Mouse (Mus musculus): ENCODE measurements around the gene Mgmt. TPM values are rescaled to one million over a fixed set of nuclear protein-coding genes. Genes with fewer than 3 reads are reported as not detected.

Gene Mgmt
- polyA plus RNA-seq, 1 experiment from 2014 or later: 1.3 TPM

DNA sequence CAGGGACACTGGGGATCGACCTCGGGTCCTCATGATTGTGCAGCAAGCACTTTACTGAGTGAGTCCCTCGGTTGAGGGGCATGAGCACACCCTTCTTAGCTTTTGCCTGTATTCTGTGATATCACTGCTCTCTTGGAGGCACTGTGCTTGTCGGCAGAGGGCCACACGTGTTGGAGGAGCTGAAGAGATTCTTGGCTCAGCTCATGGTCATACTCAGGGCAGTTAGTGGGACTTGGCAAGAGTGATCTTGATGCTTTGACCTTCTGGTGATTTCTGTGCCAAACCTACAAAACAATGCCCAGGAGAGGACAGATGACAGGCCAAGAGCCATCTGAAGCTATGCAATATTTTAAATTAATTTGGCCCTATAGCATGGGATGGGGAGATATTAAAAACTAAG, 174.4 kb downstream of the Mgmt start:
- WGBS: 86% methylated on average over 5 of the region's 5 CpGs
- H3K4me2 ChIP-seq (replicated peaks): no peak overlapping the region
- no peak overlapping the region for H3K4me3 ChIP-seq
- no peak for ATAC-seq (replicated peaks)
- H3K4me1 ChIP-seq: no peaks in the 10 kb centered on the region
- H3K27me3 ChIP-seq: no peaks in the 10 kb centered on the region
- no peak overlapping the region for H3K9ac ChIP-seq (replicated peaks)
- H3K27ac ChIP-seq (replicated peaks): no peak overlapping the region
- H3K9me3 ChIP-seq: no peaks in the 10 kb centered on the region
- no peaks in the 10 kb centered on the region for H3K36me3 ChIP-seq

DNA sequence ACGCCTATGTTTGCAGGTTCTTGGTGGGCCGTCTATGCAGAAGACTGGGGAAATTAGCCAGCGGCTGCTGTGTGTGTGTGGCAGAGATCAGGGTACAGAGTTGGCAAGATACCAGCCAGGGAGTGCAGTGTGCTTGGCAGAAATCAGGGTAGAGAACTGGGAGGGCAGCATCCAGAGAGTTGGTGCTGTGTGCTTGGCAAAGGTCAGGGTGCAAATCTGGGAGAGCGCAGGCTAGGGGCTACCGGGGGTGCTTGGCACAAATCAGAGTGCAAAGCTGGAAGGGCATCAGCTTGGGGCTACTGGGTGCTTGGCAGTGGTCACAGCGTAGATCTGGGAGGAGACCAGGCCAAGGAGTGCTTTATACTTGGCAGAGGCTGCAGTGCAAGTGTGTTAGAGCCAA, 175.4 kb downstream of the Mgmt start:
- Histone ChIP-seq H3K36me3 (no peaks in the 10 kb centered on the region), H3K4me2 (replicated peaks) (no peak overlapping the region), H3K9me3 (no peaks in the 10 kb centered on the region), H3K27me3 (no peaks in the 10 kb centered on the region), H3K9ac (replicated peaks) (no peak overlapping the region), H3K4me1 (no peaks in the 10 kb centered on the region), H3K27ac (replicated peaks) (no peak overlapping the region), H3K4me3 (no peak overlapping the region)
- ATAC-seq (replicated peaks): no peak
- 86% methylated on average over 6 of the region's 6 CpGs for WGBS

DNA sequence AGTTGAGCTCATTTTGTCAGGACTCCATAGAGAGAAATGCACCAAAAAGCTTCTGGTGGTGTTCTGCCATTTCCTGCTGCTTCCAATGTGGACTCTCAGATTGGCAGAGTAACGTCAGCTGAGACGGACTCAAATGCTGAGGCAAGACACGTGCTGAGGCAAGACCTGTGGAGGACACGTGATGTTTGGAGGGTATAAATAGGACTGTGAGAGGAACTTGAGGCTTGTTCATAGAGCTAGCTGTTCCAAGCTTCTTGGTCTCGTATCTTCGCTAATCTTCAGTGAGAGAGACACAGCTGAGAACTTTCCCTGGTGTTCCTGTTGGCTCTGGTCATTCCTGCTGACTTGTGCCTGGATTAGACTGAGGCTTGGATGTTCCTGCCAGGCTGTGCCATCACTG, 176.9 kb downstream of the Mgmt start:
- Histone ChIP-seq H3K4me3 (no peak overlapping the region), H3K9me3 (no peaks in the 10 kb centered on the region), H3K9ac (replicated peaks) (no peak overlapping the region), H3K36me3 (no peaks in the 10 kb centered on the region), H3K4me2 (replicated peaks) (no peak overlapping the region), H3K27ac (replicated peaks) (no peak overlapping the region), H3K27me3 (no peaks in the 10 kb centered on the region), H3K4me1 (no peaks in the 10 kb centered on the region)
- no peak for ATAC-seq (replicated peaks)
- WGBS: 90% methylated on average over 6 of the region's 6 CpGs

DNA sequence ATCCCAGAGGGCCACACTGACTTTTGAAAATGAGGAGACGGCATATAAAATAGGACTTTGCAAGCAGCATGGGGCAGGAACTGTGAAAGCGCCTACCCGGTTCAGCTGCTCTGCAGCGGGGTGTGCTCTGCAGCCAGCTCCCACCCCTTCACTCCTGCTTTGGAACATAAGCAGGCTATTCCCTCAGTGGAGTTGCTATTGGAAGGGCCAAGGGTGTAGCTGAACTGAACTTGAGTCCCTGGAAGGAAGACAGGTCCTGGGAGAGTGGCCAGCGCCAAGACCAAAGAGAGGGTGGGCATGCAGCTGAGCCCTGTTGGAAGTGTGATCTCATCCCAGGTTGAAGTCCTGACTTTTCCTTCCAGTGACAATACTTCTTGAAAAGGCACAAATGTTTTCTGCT, 179.5 kb downstream of the Mgmt start:
- H3K4me3 ChIP-seq: no peak overlapping the region
- no peak for ATAC-seq (replicated peaks)
- H3K27me3 ChIP-seq: no peaks in the 10 kb centered on the region
- no peak overlapping the region for H3K27ac ChIP-seq (replicated peaks)
- no peak overlapping the region for H3K9ac ChIP-seq (replicated peaks)
- 81% methylated on average over 5 of the region's 5 CpGs for WGBS
- H3K36me3 ChIP-seq: no peaks in the 10 kb centered on the region
- H3K4me1 ChIP-seq: no peaks in the 10 kb centered on the region
- H3K9me3 ChIP-seq: no peaks in the 10 kb centered on the region
- H3K4me2 ChIP-seq (replicated peaks): no peak overlapping the region

DNA sequence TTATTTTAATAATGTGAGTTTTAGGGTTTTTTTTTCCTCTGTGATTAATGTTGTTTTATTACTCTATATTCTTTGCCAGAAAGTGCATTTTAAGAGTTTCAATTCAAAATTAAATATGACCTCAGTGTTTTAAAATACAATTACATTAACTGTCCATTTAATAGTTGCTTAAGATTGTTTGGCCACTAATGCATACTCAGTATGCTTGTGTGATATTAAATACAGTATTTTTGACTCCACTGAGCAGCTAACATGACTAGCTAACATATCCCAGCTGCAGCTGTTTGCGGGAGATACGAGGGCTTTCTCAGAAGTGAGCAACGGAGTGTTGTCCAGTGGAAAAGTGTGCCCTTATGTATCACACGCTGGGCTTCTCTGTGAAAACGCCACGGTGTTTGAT, 179.9 kb downstream of the Mgmt start:
- WGBS: 88% methylated on average over 6 of the region's 6 CpGs
- H3K9ac ChIP-seq (replicated peaks): no peak overlapping the region
- ATAC-seq (replicated peaks): no peak
- H3K4me3 ChIP-seq: no peak overlapping the region
- no peak overlapping the region for H3K4me2 ChIP-seq (replicated peaks)
- H3K36me3 ChIP-seq: no peaks in the 10 kb centered on the region
- H3K9me3 ChIP-seq: no peaks in the 10 kb centered on the region
- no peak overlapping the region for H3K27ac ChIP-seq (replicated peaks)
- H3K27me3 ChIP-seq: no peaks in the 10 kb centered on the region
- no peaks in the 10 kb centered on the region for H3K4me1 ChIP-seq

DNA sequence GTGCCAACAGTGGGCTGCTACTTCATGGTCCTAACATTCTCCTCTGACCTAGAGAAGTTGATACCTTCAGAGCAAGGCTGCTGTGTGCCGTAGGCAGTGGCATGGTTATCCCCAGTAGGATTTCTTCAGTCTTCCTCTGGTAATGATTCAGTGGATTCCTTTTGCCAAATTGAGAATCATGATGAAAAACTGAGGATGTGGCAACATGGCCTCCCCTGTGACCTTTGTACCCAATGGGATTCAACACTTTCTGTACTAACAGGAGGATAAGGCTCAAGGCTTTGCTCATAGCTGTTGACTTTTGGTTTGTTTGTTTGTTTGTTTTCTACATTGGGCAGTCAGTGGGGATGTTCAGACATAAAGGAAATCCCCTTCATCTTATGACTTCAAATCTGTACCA, 180.9 kb downstream of the Mgmt start:
- Histone ChIP-seq H3K36me3 (no peaks in the 10 kb centered on the region), H3K27ac (replicated peaks) (no peak overlapping the region), H3K4me1 (no peaks in the 10 kb centered on the region), H3K9me3 (no peaks in the 10 kb centered on the region), H3K27me3 (no peaks in the 10 kb centered on the region), H3K4me2 (replicated peaks) (no peak overlapping the region), H3K9ac (replicated peaks) (no peak overlapping the region), H3K4me3 (no peak overlapping the region)
- WGBS: 98% methylated on average over 1 of the region's 1 CpGs
- no peak for ATAC-seq (replicated peaks)

DNA sequence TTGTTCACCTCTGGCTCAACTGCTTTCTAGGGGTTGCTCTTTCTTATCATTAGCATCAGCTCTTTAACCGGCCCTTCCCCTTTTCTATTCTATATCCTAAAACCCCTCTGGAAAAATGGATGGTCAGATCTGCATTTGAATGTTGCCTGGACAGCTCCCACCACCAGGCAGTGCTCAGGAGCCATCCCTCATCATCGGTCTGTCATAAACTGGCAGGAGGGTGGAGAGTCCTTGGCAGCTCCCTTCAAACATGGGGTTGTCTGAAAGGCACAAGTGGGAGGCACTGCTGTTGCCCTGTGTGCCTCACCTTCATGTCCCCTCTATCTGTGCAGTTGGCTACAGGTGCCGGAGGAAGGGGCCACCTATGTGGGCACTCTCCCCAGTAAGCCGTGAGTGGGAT, 185.8 kb downstream of the Mgmt start:
- Histone ChIP-seq H3K4me1 (no peaks in the 10 kb centered on the region), H3K9me3 (no peaks in the 10 kb centered on the region), H3K9ac (replicated peaks) (no peak overlapping the region), H3K4me3 (no peak overlapping the region), H3K27ac (replicated peaks) (no peak overlapping the region), H3K4me2 (replicated peaks) (no peak overlapping the region), H3K36me3 (no peaks in the 10 kb centered on the region), H3K27me3 (no peaks in the 10 kb centered on the region)
- ATAC-seq (replicated peaks): no peak
- 87% methylated on average over 4 of the region's 4 CpGs for WGBS

DNA sequence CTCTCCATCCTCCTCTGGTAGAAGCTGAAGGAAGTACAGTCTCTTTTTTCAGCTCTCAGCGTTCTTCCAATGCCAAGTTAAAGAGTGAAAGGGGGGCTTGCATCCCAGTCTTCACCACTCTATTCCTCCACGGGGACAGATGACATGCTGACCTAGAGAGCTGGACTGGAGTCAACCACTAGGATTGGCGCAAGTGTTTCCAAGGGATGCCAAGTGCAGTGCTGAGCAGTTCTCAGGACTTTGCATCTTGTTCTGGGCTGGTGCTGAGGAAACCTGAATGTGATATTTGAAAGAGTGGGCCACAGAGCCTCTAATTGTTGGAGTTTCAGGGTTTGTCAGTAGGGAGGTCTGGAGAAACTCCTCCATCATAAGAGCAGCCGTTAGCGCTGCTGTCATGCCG, 187.8 kb downstream of the Mgmt start:
- peaks cover 12% of the 10 kb centered on the region for H3K4me1 ChIP-seq
- no peak overlapping the region for H3K27ac ChIP-seq (replicated peaks)
- no peak overlapping the region for H3K4me3 ChIP-seq
- no peaks in the 10 kb centered on the region for H3K27me3 ChIP-seq
- no peak overlapping the region for H3K4me2 ChIP-seq (replicated peaks)
- no peaks in the 10 kb centered on the region for H3K36me3 ChIP-seq
- H3K9me3 ChIP-seq: no peaks in the 10 kb centered on the region
- 88% methylated on average over 6 of the region's 6 CpGs for WGBS
- no peak overlapping the region for H3K9ac ChIP-seq (replicated peaks)
- ATAC-seq (replicated peaks): no peak

DNA sequence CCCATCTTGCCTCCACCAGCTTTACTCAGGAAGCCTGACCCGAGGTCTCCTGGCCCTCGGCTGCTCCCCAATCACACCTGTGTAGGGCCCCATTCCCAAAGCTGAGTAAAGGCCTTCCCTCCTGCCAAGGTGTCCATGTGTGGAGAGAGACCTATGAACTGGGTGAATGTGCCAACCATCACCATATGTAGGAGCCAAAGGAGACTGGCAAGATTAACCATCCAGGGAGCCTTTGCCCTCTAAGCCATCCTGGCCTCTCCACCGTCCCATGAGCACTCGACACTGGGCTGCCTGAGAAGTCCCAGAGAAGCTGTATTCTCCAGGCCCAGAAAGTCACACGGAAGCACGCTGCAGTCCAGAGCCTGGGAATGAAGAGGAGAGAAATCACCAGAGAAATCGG, 190.2 kb downstream of the Mgmt start:
- H3K4me3 ChIP-seq: no peak overlapping the region
- WGBS: 90% methylated on average over 7 of the region's 7 CpGs
- peaks cover 12% of the 10 kb centered on the region for H3K4me1 ChIP-seq
- H3K9ac ChIP-seq (replicated peaks): no peak overlapping the region
- no peak overlapping the region for H3K27ac ChIP-seq (replicated peaks)
- no peaks in the 10 kb centered on the region for H3K27me3 ChIP-seq
- H3K9me3 ChIP-seq: no peaks in the 10 kb centered on the region
- H3K36me3 ChIP-seq: no peaks in the 10 kb centered on the region
- no peak for ATAC-seq (replicated peaks)
- H3K4me2 ChIP-seq (replicated peaks): no peak overlapping the region

DNA sequence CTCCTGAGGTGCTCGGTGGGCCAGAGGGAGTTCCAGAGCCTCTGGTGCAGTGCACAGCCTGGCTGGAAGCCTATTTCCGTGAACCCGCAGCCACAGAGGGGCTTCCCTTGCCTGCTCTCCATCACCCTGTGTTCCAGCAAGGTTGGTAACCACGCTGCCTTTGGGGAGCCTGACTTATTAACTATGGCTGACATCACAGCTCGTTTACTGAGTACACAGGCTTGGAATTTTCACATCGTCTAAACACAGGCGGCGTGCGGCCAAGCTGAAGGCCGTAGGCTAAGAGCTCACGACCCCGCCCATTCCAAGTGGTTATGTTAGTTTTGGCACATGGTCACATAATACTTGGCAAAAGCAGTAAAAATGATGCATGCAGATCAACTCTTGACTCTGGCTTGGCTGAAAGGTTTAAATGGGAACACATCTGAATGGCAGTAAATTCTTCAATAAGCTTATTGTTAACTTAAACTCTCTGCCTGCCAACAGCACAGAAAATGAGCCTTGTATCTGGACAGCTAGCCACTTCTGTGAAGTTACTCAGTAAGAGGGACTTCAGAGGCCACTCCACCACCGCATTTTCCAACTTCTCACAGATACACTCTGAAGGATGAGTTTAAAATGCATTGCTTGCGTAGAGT, 191.7 kb downstream of the Mgmt start:
- Histone ChIP-seq H3K4me2 (replicated peaks) (no peak overlapping the region), H3K4me3 (no peak overlapping the region), H3K27ac (replicated peaks) (no peak overlapping the region), H3K27me3 (no peaks in the 10 kb centered on the region), H3K9ac (replicated peaks) (no peak overlapping the region), H3K4me1 (peaks cover 12% of the 10 kb centered on the region), H3K36me3 (no peaks in the 10 kb centered on the region), H3K9me3 (no peaks in the 10 kb centered on the region)
- ATAC-seq (replicated peaks): no peak
- WGBS: 25% methylated on average over 14 of the region's 14 CpGs

DNA sequence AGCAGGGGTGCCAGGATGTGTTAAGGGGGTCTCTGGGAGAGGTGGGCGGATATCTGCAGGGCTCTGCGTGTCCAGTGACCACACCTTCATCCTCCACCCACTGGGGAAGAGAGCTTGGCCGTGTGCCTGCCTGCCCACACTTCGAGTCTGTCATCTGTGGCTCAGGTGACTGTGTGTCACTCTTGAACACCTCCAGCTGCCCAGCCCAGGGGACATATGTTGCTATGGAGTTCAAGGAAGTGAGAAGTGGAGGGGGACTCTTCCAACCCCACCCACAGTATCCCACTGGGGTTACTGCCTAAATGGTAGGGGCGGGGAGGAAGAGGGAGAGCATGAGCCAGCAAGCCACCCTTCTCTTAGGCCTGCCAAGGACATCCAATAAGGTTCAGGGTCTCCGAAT, 192.7 kb downstream of the Mgmt start:
- H3K4me3 ChIP-seq: no peak overlapping the region
- H3K4me1 ChIP-seq: peaks cover 12% of the 10 kb centered on the region
- no peak overlapping the region for H3K9ac ChIP-seq (replicated peaks)
- H3K27ac ChIP-seq (replicated peaks): no peak overlapping the region
- no peaks in the 10 kb centered on the region for H3K36me3 ChIP-seq
- no peaks in the 10 kb centered on the region for H3K9me3 ChIP-seq
- 80% methylated on average over 6 of the region's 6 CpGs for WGBS
- H3K27me3 ChIP-seq: no peaks in the 10 kb centered on the region
- H3K4me2 ChIP-seq (replicated peaks): no peak overlapping the region
- ATAC-seq (replicated peaks): no peak

DNA sequence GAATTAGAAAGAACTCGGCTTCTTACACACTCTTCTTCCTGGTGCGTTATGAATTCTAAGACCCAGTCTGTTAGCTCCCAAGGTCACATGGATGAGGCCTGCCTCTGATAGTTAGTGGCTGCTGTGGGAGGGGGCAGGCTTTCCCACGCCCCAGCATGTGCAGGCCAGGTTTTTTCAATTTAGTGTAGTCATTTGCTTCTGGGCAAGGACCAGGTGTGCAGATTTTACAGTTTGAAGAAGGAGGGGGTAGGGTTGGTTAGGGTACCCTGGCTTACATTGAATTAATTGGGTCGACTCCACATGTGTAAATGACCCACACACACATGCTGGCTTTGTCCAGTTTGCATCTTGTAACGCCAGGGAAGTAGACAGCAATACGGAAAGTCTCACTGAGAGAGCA, 193.7 kb downstream of the Mgmt start:
- Histone ChIP-seq H3K4me2 (replicated peaks) (no peak overlapping the region), H3K27ac (replicated peaks) (no peak overlapping the region), H3K4me3 (no peak overlapping the region), H3K4me1 (peaks cover 12% of the 10 kb centered on the region), H3K36me3 (no peaks in the 10 kb centered on the region), H3K27me3 (no peaks in the 10 kb centered on the region), H3K9ac (replicated peaks) (no peak overlapping the region), H3K9me3 (no peaks in the 10 kb centered on the region)
- ATAC-seq (replicated peaks): no peak
- WGBS: 82% methylated on average over 6 of the region's 6 CpGs

DNA sequence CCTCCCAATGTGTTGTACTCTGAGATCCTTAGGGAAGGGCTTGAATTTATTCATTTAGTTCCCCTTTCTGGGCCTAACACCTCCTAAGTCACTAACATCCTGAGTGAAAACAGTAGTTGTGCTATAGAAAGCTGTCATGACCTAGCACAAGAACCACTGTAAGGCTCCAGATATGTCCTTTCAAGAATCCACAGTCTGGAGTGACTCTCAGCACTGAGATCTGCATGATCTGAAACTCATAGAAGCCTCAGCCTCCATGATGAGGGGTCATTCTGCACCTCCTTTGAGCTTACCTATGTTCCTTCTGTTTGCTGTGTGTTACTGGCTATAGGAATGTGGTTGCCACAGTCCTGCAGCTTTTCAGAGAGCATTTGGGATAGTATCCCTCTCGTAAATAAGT, 200.1 kb downstream of the Mgmt start:
- H3K9me3 ChIP-seq: no peaks in the 10 kb centered on the region
- ATAC-seq (replicated peaks): no peak
- H3K9ac ChIP-seq (replicated peaks): no peak overlapping the region
- no peaks in the 10 kb centered on the region for H3K27me3 ChIP-seq
- no peak overlapping the region for H3K4me2 ChIP-seq (replicated peaks)
- H3K27ac ChIP-seq (replicated peaks): no peak overlapping the region
- no peaks in the 10 kb centered on the region for H3K36me3 ChIP-seq
- 77% methylated on average over 1 of the region's 1 CpGs for WGBS
- H3K4me1 ChIP-seq: no peaks in the 10 kb centered on the region
- H3K4me3 ChIP-seq: no peak overlapping the region

Data from forebrain, embryonic 15.5 days (tissue).